Mouse (Mus musculus): ENCODE data around the gene Gm45716. TPM values are rescaled to one million over a fixed set of nuclear protein-coding genes. Genes with fewer than 3 reads are reported as not detected.

Gm45716 gene
- total and polyA plus RNA-seq, 2 experiments from 2014 or later, result 10.0 to 23.6 TPM

- H3K27me3 ChIP-seq (ENCODE audit: insufficient read depth, low read length), result no peaks in the 10 kb centered on the region
- no peak overlapping the region for H3K27ac ChIP-seq (ENCODE audit: low read depth, low read length)
- H3K9me3 ChIP-seq (ENCODE audit: low read length), result no peaks in the 10 kb centered on the region
- H3K4me1 ChIP-seq (ENCODE audit: insufficient read depth, low read length), result no peaks in the 10 kb centered on the region
- no peak for ATAC-seq (ENCODE audit: low FRiP score)
- no peak overlapping the region for H3K9ac ChIP-seq (replicated peaks; ENCODE audit: low read length, poor library complexity, severe bottlenecking)
- H3K4me3 ChIP-seq (ENCODE audit: low read depth, low read length), result no peak overlapping the region
- TF ChIP-seq CTCF (IDR thresholded peaks at IDR 0.05), result no peak
- 39% methylated on average over 2 of the region's 2 CpGs for WGBS
- no peak overlapping the region for H3K4me2 ChIP-seq (ENCODE audit: low read depth, low read length, poor library complexity, severe bottlenecking)
- H3K36me3 ChIP-seq (ENCODE audit: insufficient read depth, low read length), result no peaks in the 10 kb centered on the region
- DNase-seq (ENCODE audit: low spot score), result no peak
These were observed 33.3 kb downstream of the Gm45716 start for GRCm38 (mm10) chr11:90220750-90221149.

GRCm38 (mm10) chr11:90224914-90225470, 37.5 kb downstream of the Gm45716 start:
- Histone ChIP-seq H3K4me1 (ENCODE audit: insufficient read depth, low read length) (no peaks in the 10 kb centered on the region), H3K27ac (ENCODE audit: low read depth, low read length) (no peak overlapping the region), H3K4me2 (ENCODE audit: low read depth, low read length, poor library complexity, severe bottlenecking) (no peak overlapping the region), H3K9ac (replicated peaks; ENCODE audit: low read length, poor library complexity, severe bottlenecking) (no peak overlapping the region), H3K9me3 (ENCODE audit: low read length) (no peaks in the 10 kb centered on the region), H3K36me3 (ENCODE audit: insufficient read depth, low read length) (no peaks in the 10 kb centered on the region), H3K4me3 (ENCODE audit: low read depth, low read length) (no peak overlapping the region), H3K27me3 (ENCODE audit: insufficient read depth, low read length) (no peaks in the 10 kb centered on the region)
- WGBS, result 80% methylated on average over 11 of the region's 11 CpGs
- ATAC-seq (ENCODE audit: low FRiP score), result no peak
- no peak for DNase-seq (ENCODE audit: low spot score)
- TF ChIP-seq CTCF (IDR thresholded peaks at IDR 0.05), result no peak

GRCm38 (mm10) chr11:90227000-90227922, 39.8 kb downstream of the Gm45716 start:
- H3K27ac ChIP-seq (ENCODE audit: low read depth, low read length), result no peak overlapping the region
- H3K4me1 ChIP-seq (ENCODE audit: insufficient read depth, low read length), result 0 out of 2 replicates have a peak, but pooled peaks cover 2% of the 10 kb centered on the region
- H3K4me3 ChIP-seq (ENCODE audit: low read depth, low read length), result no peak overlapping the region
- no peak overlapping the region for H3K9ac ChIP-seq (replicated peaks; ENCODE audit: low read length, poor library complexity, severe bottlenecking)
- no peaks in the 10 kb centered on the region for H3K36me3 ChIP-seq (ENCODE audit: insufficient read depth, low read length)
- WGBS, result 36% methylated on average over 12 of the region's 12 CpGs
- H3K4me2 ChIP-seq (ENCODE audit: low read depth, low read length, poor library complexity, severe bottlenecking), result no peak overlapping the region
- no peak for TF ChIP-seq CTCF (IDR thresholded peaks at IDR 0.05)
- no peaks in the 10 kb centered on the region for H3K9me3 ChIP-seq (ENCODE audit: low read length)
- no peak for DNase-seq (ENCODE audit: low spot score)
- no peak for ATAC-seq (ENCODE audit: low FRiP score)
- H3K27me3 ChIP-seq (ENCODE audit: insufficient read depth, low read length), result no peaks in the 10 kb centered on the region

- Histone ChIP-seq H3K9ac (replicated peaks; ENCODE audit: low read length, poor library complexity, severe bottlenecking) (no peak overlapping the region), H3K4me3 (ENCODE audit: low read depth, low read length) (no peak overlapping the region), H3K36me3 (ENCODE audit: insufficient read depth, low read length) (no peaks in the 10 kb centered on the region), H3K4me1 (ENCODE audit: insufficient read depth, low read length) (0 out of 2 replicates have a peak, but pooled peaks cover 7% of the 10 kb centered on the region), H3K27me3 (ENCODE audit: insufficient read depth, low read length) (no peaks in the 10 kb centered on the region), H3K4me2 (ENCODE audit: low read depth, low read length, poor library complexity, severe bottlenecking) (no peak overlapping the region), H3K9me3 (ENCODE audit: low read length) (no peaks in the 10 kb centered on the region), H3K27ac (ENCODE audit: low read depth, low read length) (no peak overlapping the region)
- DNase-seq (ENCODE audit: low spot score), result no peak
- no peak for ATAC-seq (ENCODE audit: low FRiP score)
- TF ChIP-seq CTCF (IDR thresholded peaks at IDR 0.05), result no peak
- WGBS, result 89% methylated on average over 9 of the region's 9 CpGs
These were observed 40.9 kb downstream of the Gm45716 start for GRCm38 (mm10) chr11:90228251-90228949.

GRCm38 (mm10) chr11:90229800-90230199, 42.3 kb downstream of the Gm45716 start:
- H3K4me1 ChIP-seq (ENCODE audit: insufficient read depth, low read length), result 0 out of 2 replicates have a peak, but pooled peaks cover 7% of the 10 kb centered on the region
- no peak for ATAC-seq (ENCODE audit: low FRiP score)
- no peak for TF ChIP-seq CTCF (IDR thresholded peaks at IDR 0.05)

More at GRCm38 (mm10) chr11:90229800-90230199, 42.3 kb downstream of the Gm45716 start:
- no peaks in the 10 kb centered on the region for H3K36me3 ChIP-seq (ENCODE audit: insufficient read depth, low read length)
- H3K27ac ChIP-seq (ENCODE audit: low read depth, low read length), result no peak overlapping the region
- no peak overlapping the region for H3K4me2 ChIP-seq (ENCODE audit: low read depth, low read length, poor library complexity, severe bottlenecking)
- DNase-seq (ENCODE audit: low spot score), result no peak
- no peaks in the 10 kb centered on the region for H3K9me3 ChIP-seq (ENCODE audit: low read length)
- no peak overlapping the region for H3K9ac ChIP-seq (replicated peaks; ENCODE audit: low read length, poor library complexity, severe bottlenecking)
- H3K4me3 ChIP-seq (ENCODE audit: low read depth, low read length), result no peak overlapping the region
- no peaks in the 10 kb centered on the region for H3K27me3 ChIP-seq (ENCODE audit: insufficient read depth, low read length)
